Mouse (Mus musculus) ES-Bruce4 (cell line): ENCODE measurements at regions not wholly inside any gene's neighbourhood (a gene's known extent, or its start where the extent isn't known, plus 50 kb on each side); places are given as distances from the start of the nearest gene placed in this dataset.

Experiments used
- CTCF ChIP-seq: IDR thresholded peaks from one replicate; pipeline ENCODE4 v1.8.1; 2011; ENCODE audit warnings: low read depth, low read length
- POLR2A ChIP-seq: IDR thresholded peaks from one replicate; pipeline ENCODE4 v1.8.1; 2011; ENCODE audit warnings: low read length; ENCODE audit not compliant: insufficient read depth

GRCm38 (mm10) chr5:120318951-120319350 is 112.5 kb upstream of the Lhx5 start:
- TF ChIP-seq CTCF = no peak
- no peak for TF ChIP-seq POLR2A
